Mouse (Mus musculus): ENCODE results near the gene Ppy. TPM values are rescaled to one million over a fixed set of nuclear protein-coding genes. Genes with fewer than 3 reads are reported as not detected.

The Ppy gene
- polyA plus RNA-seq (2015; fragmentation: Nextera tagmentation; extraction: Ambion mirVana) = not detected in 2 replicates

DNA sequence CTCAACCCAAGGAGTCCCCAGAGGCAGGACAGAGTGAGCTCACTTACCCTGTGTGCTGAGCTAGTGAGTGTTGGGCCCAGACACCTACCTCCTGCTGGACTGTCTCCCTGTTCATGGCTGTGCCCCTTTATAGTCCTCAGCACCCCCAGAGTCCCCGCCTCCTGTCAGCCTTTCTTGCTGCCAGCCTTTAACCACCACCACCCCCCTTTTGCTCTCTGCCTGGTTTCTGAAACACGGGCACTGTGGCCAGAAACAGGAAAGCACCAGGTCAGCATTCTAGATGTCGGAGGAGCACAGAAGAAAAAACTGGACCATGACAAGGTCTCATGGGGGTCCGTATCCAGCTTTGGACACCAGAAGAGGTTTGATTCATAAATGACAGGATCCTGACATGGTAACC is at the start of gene Ppy:
Gene Ppy, minus strand, starts transcription at position 101 of the 400 bp plus-strand sequence.
- no peak for ATAC-seq (ENCODE audit: insufficient read depth)
- no peaks in the 10 kb centered on the region for H3K9me3 ChIP-seq (replicated peaks)
- H3K36me3 ChIP-seq (replicated peaks) = no peaks in the 10 kb centered on the region
- H3K4me3 ChIP-seq (replicated peaks) = no peak within 1 kb of the TSS
- H3K27ac ChIP-seq (replicated peaks) = no peak within 1 kb of the TSS
- peak within 1 kb of the TSS; percentile 4; the same call in 1 of the 2 replicates for H3K4me2 ChIP-seq
- WGBS (ENCODE audit: insufficient replicate concordance) = 56% methylated on average over 4 of the region's 4 CpGs
- peaks cover 89% of the 10 kb centered on the region for H3K27me3 ChIP-seq
- no peak within 1 kb of the TSS for H3K9ac ChIP-seq
- peaks cover 36% of the 10 kb centered on the region for H3K4me1 ChIP-seq (replicated peaks)

DNA sequence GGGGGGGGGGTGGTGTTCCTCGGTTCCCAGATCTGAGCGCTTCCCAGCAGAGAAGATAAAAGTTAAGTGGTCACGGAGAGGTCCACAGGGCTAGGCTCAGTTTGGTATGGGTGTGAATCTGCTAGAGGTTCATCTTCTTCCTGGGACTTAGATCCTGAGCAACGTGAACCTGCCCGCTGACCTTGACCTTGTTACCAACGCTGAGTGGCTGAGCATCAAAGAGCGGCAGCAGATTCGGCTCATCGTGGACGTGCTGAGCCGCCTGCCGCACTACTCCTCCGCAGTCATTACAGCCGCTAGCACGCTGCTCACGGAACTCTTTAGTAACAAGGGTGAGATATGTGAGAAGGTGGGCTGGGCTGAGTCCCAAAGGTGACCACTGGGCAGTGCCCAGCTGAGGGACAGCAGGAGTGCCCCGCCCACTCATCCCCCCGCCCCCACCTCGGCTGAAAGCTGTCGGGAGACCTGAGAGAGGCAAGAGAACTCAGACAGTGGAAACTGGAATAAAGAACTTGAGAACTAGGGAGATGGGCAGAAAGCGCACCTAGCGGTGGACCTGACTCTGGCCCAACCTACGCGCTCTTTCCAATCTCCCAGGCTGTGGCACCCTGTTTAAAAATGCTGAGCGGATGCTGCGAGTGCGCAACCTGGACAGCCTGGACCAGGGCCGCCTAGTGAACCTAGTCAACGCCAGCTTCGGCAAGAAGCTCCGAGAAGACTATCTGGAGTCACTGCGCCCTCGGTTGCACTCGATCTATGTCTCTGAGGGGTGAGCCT is 46.3 kb upstream of the Ppy start:
- ATAC-seq (ENCODE audit: insufficient read depth) = no peak
- WGBS (ENCODE audit: insufficient replicate concordance) = 21% methylated on average over 34 of the region's 34 CpGs
- H3K4me1 ChIP-seq (replicated peaks) = peaks cover 42% of the 10 kb centered on the region
- H3K27ac ChIP-seq (replicated peaks) = no peak overlapping the region
- H3K9ac ChIP-seq = no peak overlapping the region
- peaks cover 18% of the 10 kb centered on the region for H3K36me3 ChIP-seq (replicated peaks)
- H3K4me3 ChIP-seq (replicated peaks) = peak overlapping the region; percentile 64
- no peaks in the 10 kb centered on the region for H3K9me3 ChIP-seq (replicated peaks)
- H3K4me2 ChIP-seq = peak overlapping the region; percentile 83
- peaks cover 70% of the 10 kb centered on the region for H3K27me3 ChIP-seq

DNA sequence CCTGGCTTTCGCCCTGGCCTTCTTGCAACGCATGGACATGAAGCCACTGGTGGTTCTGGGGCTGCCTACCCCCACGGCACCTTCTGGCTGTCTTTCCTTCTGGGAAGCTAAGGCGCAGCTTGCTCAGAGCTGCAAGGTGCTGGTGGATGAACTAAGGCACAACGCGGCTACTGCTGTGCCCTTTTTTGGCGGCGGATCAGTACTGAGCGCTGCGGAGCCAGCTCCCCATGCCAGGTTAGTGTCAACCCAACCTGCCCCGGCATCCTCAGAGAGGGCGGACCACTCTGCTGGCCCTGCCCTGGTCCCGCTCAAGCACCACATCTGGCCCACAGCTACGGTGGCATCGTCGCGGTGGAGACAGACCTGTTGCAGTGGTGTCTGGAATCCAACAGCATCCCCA is 45.4 kb upstream of the Ppy start:
- H3K4me3 ChIP-seq (replicated peaks) = peak overlapping the region; percentile 64
- 7% methylated on average over 17 of the region's 17 CpGs for WGBS (ENCODE audit: insufficient replicate concordance)
- H3K4me2 ChIP-seq = peak overlapping the region; percentile 83
- H3K36me3 ChIP-seq (replicated peaks) = 0 out of 2 replicates have a peak, but pooled peaks cover 11% of the 10 kb centered on the region
- H3K27ac ChIP-seq (replicated peaks) = peak overlapping the region; percentile 48; the same call in 1 of the 2 replicates
- H3K4me1 ChIP-seq (replicated peaks) = peaks cover 40% of the 10 kb centered on the region
- peak overlapping the region; percentile 53 for H3K9ac ChIP-seq
- peaks cover 72% of the 10 kb centered on the region for H3K27me3 ChIP-seq
- no peaks in the 10 kb centered on the region for H3K9me3 ChIP-seq (replicated peaks)
- ATAC-seq (ENCODE audit: insufficient read depth) = no peak

DNA sequence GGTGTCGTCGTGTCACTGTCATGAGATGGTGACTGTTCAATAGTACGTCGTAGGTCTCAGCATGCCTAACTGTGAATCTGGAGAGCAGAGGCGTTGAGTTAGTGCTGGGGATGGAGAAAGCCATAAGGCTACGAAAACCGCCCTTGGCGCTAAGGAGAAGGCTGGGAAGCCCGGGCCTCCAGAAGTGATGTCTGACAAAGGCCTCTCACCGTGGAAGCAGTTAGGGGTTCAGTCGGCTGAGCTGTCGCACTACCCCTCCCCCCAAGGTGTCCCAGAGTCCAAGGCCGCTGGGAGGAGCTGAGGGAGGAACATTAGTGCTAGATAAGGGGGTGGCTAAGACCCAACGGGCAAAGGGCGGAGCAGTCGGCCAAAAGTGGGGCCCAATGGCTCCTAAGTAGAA is 44.9 kb upstream of the Ppy start:
- 2% methylated on average over 16 of the region's 16 CpGs for WGBS (ENCODE audit: insufficient replicate concordance)

DNA sequence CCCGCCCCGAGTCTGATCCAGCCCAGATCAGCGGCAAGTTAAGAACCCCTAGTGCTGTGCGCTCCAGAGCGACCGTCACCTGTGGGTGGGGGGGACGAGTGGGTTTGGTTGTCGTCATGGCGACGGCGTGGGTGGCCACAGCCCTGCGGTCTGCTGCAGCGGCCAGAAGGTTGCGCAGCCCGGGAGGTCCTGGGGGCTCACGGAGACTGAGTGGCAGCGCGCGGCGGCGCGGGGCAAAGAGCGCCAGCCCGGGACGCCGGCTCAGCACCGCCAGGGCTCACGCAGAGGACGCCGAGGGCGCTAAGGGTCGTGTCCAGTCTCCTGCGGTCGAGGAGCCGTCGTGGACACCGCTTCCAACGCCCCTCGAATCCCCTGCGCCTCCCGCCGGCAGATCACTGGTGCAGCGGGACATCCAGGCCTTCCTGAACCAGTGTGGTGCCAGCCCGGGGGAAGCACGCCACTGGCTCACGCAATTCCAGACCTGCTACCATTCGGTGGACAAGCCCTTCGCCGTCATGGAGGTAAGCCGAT is 44.4 kb upstream of the Ppy start, which contains the start of gene Nags:
Gene Nags, plus strand, starts transcription at position 43 of the 531 bp plus-strand sequence.
- peak within 1 kb of the TSS; percentile 64 for H3K4me3 ChIP-seq (replicated peaks)
- 0 out of 2 replicates have a peak, but pooled peaks cover 7% of the 10 kb centered on the region for H3K36me3 ChIP-seq (replicated peaks)
- H3K9me3 ChIP-seq (replicated peaks) = no peaks in the 10 kb centered on the region
- peaks cover 72% of the 10 kb centered on the region for H3K27me3 ChIP-seq
- peak within 1 kb of the TSS; percentile 64 for H3K27ac ChIP-seq (replicated peaks)
- ATAC-seq (ENCODE audit: insufficient read depth) = peak; percentile 5
- H3K4me1 ChIP-seq (replicated peaks) = peaks cover 40% of the 10 kb centered on the region
- peak within 1 kb of the TSS; percentile 53 for H3K9ac ChIP-seq
- peak within 1 kb of the TSS; percentile 83 for H3K4me2 ChIP-seq
- 2% methylated on average over 50 of the region's 50 CpGs for WGBS (ENCODE audit: insufficient replicate concordance)

More for the DNA sequence above, 44.9 kb upstream of the Ppy start:
- Histone ChIP-seq H3K4me2 (peak overlapping the region; percentile 83), H3K4me3 (replicated peaks) (peak overlapping the region; percentile 64), H3K27me3 (peaks cover 72% of the 10 kb centered on the region), H3K9ac (peak overlapping the region; percentile 53), H3K9me3 (replicated peaks) (no peaks in the 10 kb centered on the region), H3K36me3 (replicated peaks) (0 out of 2 replicates have a peak, but pooled peaks cover 11% of the 10 kb centered on the region), H3K27ac (replicated peaks) (peak overlapping the region; percentile 64; the same call in 1 of the 2 replicates), H3K4me1 (replicated peaks) (peaks cover 40% of the 10 kb centered on the region)
- ATAC-seq (ENCODE audit: insufficient read depth) = peak; percentile 49

DNA sequence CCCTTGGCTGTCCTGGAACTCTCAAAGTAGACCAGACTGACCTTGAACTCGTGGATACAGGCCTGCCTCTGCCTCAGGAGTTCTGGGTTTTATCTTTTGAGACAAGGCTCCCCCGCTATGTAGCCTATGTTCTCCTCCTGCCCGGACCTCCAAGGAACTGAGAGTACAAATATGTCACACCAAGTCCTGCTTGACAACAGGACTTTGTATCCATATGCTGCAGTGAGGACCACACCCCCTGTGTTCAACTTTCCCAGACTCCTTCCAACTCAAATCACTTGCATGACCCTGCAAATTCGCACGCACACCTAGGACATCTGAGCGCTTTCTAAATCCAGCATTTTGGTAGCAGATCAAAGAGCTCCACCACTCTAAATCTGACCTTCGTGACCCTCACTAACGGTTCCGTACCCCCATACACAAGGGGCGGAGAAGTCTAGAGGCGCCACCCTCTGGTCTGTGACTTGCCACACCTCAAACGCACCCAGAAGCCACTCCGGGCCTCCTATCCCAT is 43.9 kb upstream of the Ppy start:
- Histone ChIP-seq H3K4me2 (peak overlapping the region; percentile 83), H3K9me3 (replicated peaks) (no peaks in the 10 kb centered on the region), H3K27ac (replicated peaks) (peak overlapping the region; percentile 64), H3K27me3 (peaks cover 72% of the 10 kb centered on the region), H3K9ac (no peak overlapping the region), H3K4me3 (replicated peaks) (peak overlapping the region; percentile 64), H3K4me1 (replicated peaks) (peaks cover 40% of the 10 kb centered on the region), H3K36me3 (replicated peaks) (0 out of 2 replicates have a peak, but pooled peaks cover 4% of the 10 kb centered on the region)
- WGBS (ENCODE audit: insufficient replicate concordance) = 21% methylated on average over 13 of the region's 13 CpGs
- ATAC-seq (ENCODE audit: insufficient read depth) = peak; percentile 66

DNA sequence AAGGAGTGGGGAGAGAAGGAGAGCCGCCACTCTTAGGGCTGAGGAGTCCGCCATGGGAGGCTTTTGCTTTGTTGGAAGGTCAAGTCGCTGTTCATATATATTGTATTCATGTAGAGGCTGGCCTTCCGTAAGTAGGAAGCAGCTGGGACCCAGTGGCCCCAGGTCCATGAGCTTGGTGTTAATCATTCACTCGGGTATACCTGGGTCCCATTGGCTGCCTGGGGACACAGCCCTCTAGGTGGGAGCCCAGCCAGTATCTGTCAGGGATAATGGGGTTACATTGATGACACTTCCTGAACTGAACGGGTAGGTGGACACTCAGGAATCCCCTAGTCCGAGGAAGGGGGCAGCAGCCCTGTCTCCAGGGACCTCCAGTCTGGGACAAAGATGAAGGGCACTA is 41.2 kb upstream of the Ppy start:
- Histone ChIP-seq H3K4me1 (replicated peaks) (peaks cover 35% of the 10 kb centered on the region), H3K27me3 (peaks cover 61% of the 10 kb centered on the region), H3K4me2 (peak overlapping the region; percentile 27; the same call in 1 of the 2 replicates), H3K9ac (no peak overlapping the region), H3K27ac (replicated peaks) (peak overlapping the region; percentile 67), H3K4me3 (replicated peaks) (0 out of 2 replicates have a peak overlapping the region, but pooled peaks have one; percentile 10), H3K9me3 (replicated peaks) (no peaks in the 10 kb centered on the region), H3K36me3 (replicated peaks) (no peaks in the 10 kb centered on the region)
- ATAC-seq (ENCODE audit: insufficient read depth) = peak; percentile 53
- WGBS (ENCODE audit: insufficient replicate concordance) = 45% methylated on average over 7 of the region's 7 CpGs

DNA sequence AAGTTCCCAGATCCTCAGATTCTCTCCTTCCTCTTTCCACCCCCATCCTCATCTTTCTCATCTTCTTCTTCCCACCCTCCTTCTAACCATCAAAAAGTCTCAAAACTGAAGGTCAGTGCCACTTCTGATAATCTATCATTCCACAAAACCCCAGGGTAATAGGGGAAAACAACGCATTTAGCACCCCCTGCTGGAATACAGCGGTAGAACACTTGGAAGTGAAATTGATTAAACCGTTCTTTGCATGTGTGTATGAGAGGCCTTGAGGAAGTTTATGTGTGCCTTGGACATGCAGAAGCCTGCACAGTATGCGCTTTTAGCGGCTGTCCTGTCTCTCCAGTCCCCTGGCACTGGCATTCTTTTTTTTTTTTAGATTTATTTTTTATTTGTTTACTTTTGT is 39.4 kb upstream of the Ppy start:
- ATAC-seq (ENCODE audit: insufficient read depth) = no peak
- Histone ChIP-seq H3K4me3 (replicated peaks) (no peak overlapping the region), H3K36me3 (replicated peaks) (no peaks in the 10 kb centered on the region), H3K27me3 (peaks cover 58% of the 10 kb centered on the region), H3K9ac (no peak overlapping the region), H3K27ac (replicated peaks) (no peak overlapping the region), H3K9me3 (replicated peaks) (no peaks in the 10 kb centered on the region), H3K4me1 (replicated peaks) (peaks cover 16% of the 10 kb centered on the region), H3K4me2 (no peak overlapping the region)
- under 1% methylated on average over 5 of the region's 5 CpGs for WGBS (ENCODE audit: insufficient replicate concordance)

DNA sequence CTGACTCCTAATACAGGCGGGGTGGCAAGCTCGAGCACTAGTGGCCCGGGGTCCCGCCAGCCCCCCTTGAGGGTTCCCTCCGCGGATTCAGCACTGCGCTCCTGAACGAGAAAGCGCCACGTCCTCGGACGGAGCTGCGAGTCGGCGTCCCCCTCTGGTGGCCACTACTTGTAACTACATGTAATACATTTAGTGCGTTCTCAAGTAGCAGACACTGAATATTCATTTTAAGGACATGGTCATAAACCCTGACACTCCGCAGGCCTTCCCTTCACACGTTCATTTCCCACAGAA is 37.3 kb upstream of the Ppy start:
- Histone ChIP-seq H3K27me3 (peaks cover 54% of the 10 kb centered on the region), H3K4me1 (replicated peaks) (peaks cover 4% of the 10 kb centered on the region), H3K27ac (replicated peaks) (no peak overlapping the region), H3K9ac (no peak overlapping the region; the same call in 1 of the 2 replicates), H3K4me3 (replicated peaks) (0 out of 2 replicates have a peak overlapping the region, but pooled peaks have one; percentile 20), H3K9me3 (replicated peaks) (no peaks in the 10 kb centered on the region), H3K36me3 (replicated peaks) (no peaks in the 10 kb centered on the region), H3K4me2 (peak overlapping the region; percentile 47)
- under 1% methylated on average over 18 of the region's 18 CpGs for WGBS (ENCODE audit: insufficient replicate concordance)
- no peak for ATAC-seq (ENCODE audit: insufficient read depth)

DNA sequence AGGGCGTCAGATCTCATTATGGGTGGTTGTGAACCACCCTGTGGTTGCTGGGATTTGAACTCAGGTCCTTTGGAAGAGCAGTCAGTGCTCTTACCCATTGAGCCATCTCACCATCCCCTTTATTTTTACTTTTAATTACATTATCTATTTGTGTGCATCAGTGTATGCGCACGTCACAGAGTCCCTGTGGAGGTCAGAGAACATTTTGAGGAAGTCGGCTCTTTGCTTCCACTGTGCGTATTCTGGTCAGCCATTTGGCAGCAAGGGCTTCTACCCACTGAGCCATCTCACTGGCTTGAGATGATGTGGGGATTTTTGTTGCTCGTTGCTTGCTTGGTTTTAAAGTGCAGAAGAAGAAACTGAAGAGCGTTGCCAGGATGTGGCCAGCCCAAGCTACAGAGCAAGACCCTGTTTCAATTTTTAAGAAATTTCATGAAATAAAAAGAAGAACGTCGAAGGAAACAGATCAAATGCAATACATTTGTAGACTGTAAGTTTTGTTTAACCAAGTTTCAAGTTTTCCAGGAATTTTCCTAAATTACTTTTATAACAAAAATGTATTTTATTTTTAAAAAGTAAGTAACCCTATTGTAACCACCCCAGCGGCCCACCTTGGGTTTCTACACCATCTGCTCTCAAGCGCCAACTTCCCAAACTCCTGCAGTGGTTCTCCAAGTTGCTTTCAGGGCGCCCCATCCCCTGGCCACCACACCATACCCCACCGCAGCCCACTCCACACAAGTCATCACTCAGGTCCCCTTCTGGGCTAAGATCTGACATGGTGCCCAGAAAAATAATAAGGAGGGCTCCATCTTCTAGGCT is 36.7 kb upstream of the Ppy start:
- H3K4me3 ChIP-seq (replicated peaks) = 0 out of 2 replicates have a peak overlapping the region, but pooled peaks have one; percentile 20
- no peaks in the 10 kb centered on the region for H3K9me3 ChIP-seq (replicated peaks)
- H3K9ac ChIP-seq = no peak overlapping the region; the same call in 1 of the 2 replicates
- 26% methylated on average over 13 of the region's 13 CpGs for WGBS (ENCODE audit: insufficient replicate concordance)
- no peak overlapping the region for H3K27ac ChIP-seq (replicated peaks)
- no peak for ATAC-seq (ENCODE audit: insufficient read depth)
- no peaks in the 10 kb centered on the region for H3K36me3 ChIP-seq (replicated peaks)
- H3K27me3 ChIP-seq = peaks cover 49% of the 10 kb centered on the region
- peak overlapping the region; percentile 47 for H3K4me2 ChIP-seq
- peaks cover 4% of the 10 kb centered on the region for H3K4me1 ChIP-seq (replicated peaks)

Measured in liver, embryonic 15.5 days (tissue).